Mouse (Mus musculus) megakaryocyte, embryonic 14.5 days (primary cell): Measurements from ENCODE around the gene Tyw3.
"Not testable (repeated sequence)": the region's sequence is repeated elsewhere in the genome, so short reads cannot be mapped to it uniquely, and the experiment has no call there.

Experiments used
- FLI1 ChIP-seq: IDR thresholded peaks from 2 replicates; pipeline ENCODE4 v1.6.1; 2012; ENCODE audit warnings: low read length, inconsistent platforms, mixed read lengths
- GATA1 ChIP-seq: IDR thresholded peaks from 3 replicates; pipeline ENCODE4 v1.6.1; 2012; ENCODE audit warnings: mixed read lengths, low read length, inconsistent platforms, borderline replicate concordance

GRCm38 (mm10) chr3:154631281-154631680 lies 34.4 kb upstream of the Tyw3 start:
- TF ChIP-seq GATA1, FLI1: not testable (repeated sequence)
